Comparison of ENCODE assay signal across 9 mouse cellular contexts in genomic region chr7:49426060-49426459, GRCm38 (mm10).
DNase-seq lines count a peak whose midpoint lies in the region; ATAC-seq and TF ChIP-seq lines count a peak whose summit lies in the region.
"Had no signal": no experiment of that assay in that cellular context is flagged by ENCODE, and none has a peak within 500 bp of the region (broad histone marks: within the 10 kb centered on the region; RNA-seq: fewer than 3 reads in every experiment).

No protein-coding gene starts in this region.

- peak; percentile 71 for DNase-seq in hindbrain, embryonic 11.5 days (ENCODE audit: low spot score)
- DNase-seq in urinary bladder, postnatal 25 days (ENCODE audit: low spot score): peak; percentile 54
- DNase-seq in urinary bladder, postnatal 10 days (ENCODE audit: low spot score): no peak
- peak; percentile 62 for DNase-seq in induced T-regulatory cell, adult 2 months (ENCODE audit: low read depth)
- DNase-seq in naive thymus-derived CD4-positive, alpha-beta T cell, adult 2 months (ENCODE audit: low read depth): peak; percentile 84
- no peak for DNase-seq in ovary, adult 18-20 months (ENCODE audit: low spot score)

- WGBS in hindbrain, embryonic 11.5 days: 55% methylated on average over 4 of the region's 4 CpGs
- WGBS in hindbrain, embryonic 12.5 days: 50% methylated on average over 4 of the region's 4 CpGs

- H3K9ac ChIP-seq in hindbrain, embryonic 11.5 days (ENCODE audit: low read depth, low read length): no peak overlapping the region
- no peak overlapping the region for H3K9ac ChIP-seq in hindbrain, embryonic 12.5 days
- H3K9ac ChIP-seq: limb, embryonic 13.5 days had no signal

- TF ChIP-seq CTCF in cortical plate, adult 2 months (IDR thresholded peaks at IDR 0.05; ENCODE audit: extremely low read depth, insufficient read depth, low read length): peak; percentile 86

- no peaks in the 10 kb centered on the region for H3K9me3 ChIP-seq in hindbrain, embryonic 11.5 days (ENCODE audit: control insufficient read depth, low read length)
- H3K9me3 ChIP-seq in hindbrain, embryonic 12.5 days (replicated peaks): no peaks in the 10 kb centered on the region
- H3K9me3 ChIP-seq: limb, embryonic 13.5 days had no signal

- no peaks in the 10 kb centered on the region for H3K4me1 ChIP-seq in hindbrain, embryonic 11.5 days (replicated peaks; ENCODE audit: control insufficient read depth, insufficient read depth, low read length)
- H3K4me1 ChIP-seq in hindbrain, embryonic 12.5 days: no peaks in the 10 kb centered on the region
- H3K4me1 ChIP-seq in cortical plate, adult 2 months (ENCODE audit: control insufficient read depth, insufficient read depth, low read length): peaks cover 3% of the 10 kb centered on the region; the same call in 1 of the 2 replicates

- H3K27ac ChIP-seq in hindbrain, embryonic 11.5 days (ENCODE audit: low read depth, low read length): no peak overlapping the region
- no peak overlapping the region for H3K27ac ChIP-seq in hindbrain, embryonic 12.5 days
- no peak overlapping the region for H3K27ac ChIP-seq in cortical plate, adult 2 months (ENCODE audit: insufficient read depth, low read length)
- H3K27ac ChIP-seq: limb, embryonic 13.5 days had no signal

- H3K36me3 ChIP-seq in hindbrain, embryonic 11.5 days (ENCODE audit: control insufficient read depth, insufficient read depth, low read length): peaks cover 2% of the 10 kb centered on the region; the same call in 1 of the 2 replicates
- H3K36me3 ChIP-seq in hindbrain, embryonic 12.5 days: no peaks in the 10 kb centered on the region
- H3K36me3 ChIP-seq: limb, embryonic 13.5 days had no signal

- H3K27me3 ChIP-seq in hindbrain, embryonic 11.5 days (ENCODE audit: control insufficient read depth, insufficient read depth, low read length): no peaks in the 10 kb centered on the region
- H3K27me3 ChIP-seq in hindbrain, embryonic 12.5 days: no peaks in the 10 kb centered on the region
- H3K27me3 ChIP-seq: limb, embryonic 13.5 days had no signal

- H3K4me2 ChIP-seq in hindbrain, embryonic 11.5 days (replicated peaks; ENCODE audit: low read depth, low read length): no peak overlapping the region
- no peak overlapping the region for H3K4me2 ChIP-seq in hindbrain, embryonic 12.5 days (replicated peaks)
- H3K4me2 ChIP-seq: limb, embryonic 13.5 days had no signal

- H3K4me3 ChIP-seq in hindbrain, embryonic 11.5 days (ENCODE audit: low read depth, low read length): no peak overlapping the region
- no peak overlapping the region for H3K4me3 ChIP-seq in hindbrain, embryonic 12.5 days
- H3K4me3 ChIP-seq in cortical plate, adult 2 months (ENCODE audit: insufficient read depth, low read length): no peak overlapping the region
- H3K4me3 ChIP-seq: limb, embryonic 13.5 days had no signal

- no peak for TF ChIP-seq POLR2A in cortical plate, adult 2 months (IDR thresholded peaks at IDR 0.05; ENCODE audit: extremely low read depth, insufficient read depth, low read length)

- ATAC-seq in hindbrain, embryonic 11.5 days (ENCODE audit: low FRiP score): 0 out of 2 replicates have a peak, but pooled peaks have one; percentile 2
- no peak for ATAC-seq in hindbrain, embryonic 12.5 days (ENCODE audit: low FRiP score)

Comparison
In these comparisons a context has a peak if more than half of its experiments do, and no peak if none do; other contexts are left out.
1. DNase-seq: peak in hindbrain, embryonic 11.5 days (single experiment), urinary bladder, postnatal 25 days (single experiment), induced T-regulatory cell, adult 2 months (single experiment) and naive thymus-derived CD4-positive, alpha-beta T cell, adult 2 months (single experiment); none in urinary bladder, postnatal 10 days (single experiment) and ovary, adult 18-20 months (single experiment).